Mouse (Mus musculus): ENCODE data around the gene Ccnt2. TPM values are rescaled to one million over a fixed set of nuclear protein-coding genes. Genes with fewer than 3 reads are reported as not detected.

Ccnt2 gene
- polyA plus RNA-seq, 1 experiment from 2014 or later = 24.7 TPM

DNA sequence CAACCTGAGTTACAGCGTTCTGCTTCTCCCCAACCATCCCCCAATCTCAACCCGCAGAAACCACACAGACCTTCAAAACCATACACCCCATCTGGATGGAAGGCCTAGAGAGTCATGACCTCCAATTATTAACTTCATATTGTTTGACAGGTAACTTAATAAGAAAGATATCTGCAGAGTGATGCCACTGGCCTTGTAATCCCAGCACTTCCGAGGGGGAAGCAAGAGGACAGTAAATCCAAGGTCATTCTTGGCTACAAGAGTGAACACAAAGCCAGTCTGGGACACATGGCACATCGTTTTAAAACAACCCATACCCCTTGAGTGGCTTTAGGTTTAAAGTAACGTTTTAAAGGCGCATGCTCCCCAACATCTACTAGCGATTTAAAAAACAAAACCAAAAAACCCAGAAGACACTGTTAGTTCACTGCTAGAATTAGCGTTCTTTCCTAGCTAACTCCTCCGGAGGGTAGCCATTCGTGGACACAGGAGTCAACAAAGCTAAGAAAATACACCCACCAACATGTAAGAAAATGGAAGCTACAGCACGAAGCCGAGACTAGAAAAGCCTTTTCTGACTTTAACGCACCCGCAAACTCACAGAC lies 664 bp upstream of the Ccnt2 start:
- TF ChIP-seq EP300 (optimal IDR thresholded peaks at IDR 0.05) = no peak
- no peak for TF ChIP-seq CTCF (IDR thresholded peaks at IDR 0.05; ENCODE audit: low read depth)
- no peaks in the 10 kb centered on the region for H3K9me3 ChIP-seq (ENCODE audit: control insufficient read depth, low read length)
- peak overlapping the region; percentile 90 for H3K4me3 ChIP-seq (ENCODE audit: low read depth, low read length)
- H3K4me2 ChIP-seq (replicated peaks; ENCODE audit: low read depth) = peak overlapping the region; percentile 51
- no peaks in the 10 kb centered on the region for H3K36me3 ChIP-seq (ENCODE audit: control insufficient read depth, insufficient read depth, low read length)
- H3K27ac ChIP-seq (replicated peaks) = peak overlapping the region; percentile 90
- no peaks in the 10 kb centered on the region for H3K27me3 ChIP-seq (ENCODE audit: control insufficient read depth, insufficient read depth, low read length)
- DNase-seq (ENCODE audit: low spot score) (no peak), ATAC-seq (ENCODE audit: low FRiP score, low TSS enrichment) (peak; percentile 22; the same call in 1 of the 2 replicates)
- H3K4me1 ChIP-seq (replicated peaks; ENCODE audit: control insufficient read depth, insufficient read depth) = 0 out of 2 replicates have a peak, but pooled peaks cover 2% of the 10 kb centered on the region
- 2% methylated on average over 14 of the region's 14 CpGs for WGBS
- peak overlapping the region; percentile 71 for H3K9ac ChIP-seq (ENCODE audit: low read length)

GRCm38 (mm10) chr1:127774501-127774880 lies 527 bp downstream of the Ccnt2 start:
- Histone ChIP-seq H3K9me3 (ENCODE audit: control insufficient read depth, low read length) (no peaks in the 10 kb centered on the region), H3K4me1 (replicated peaks; ENCODE audit: control insufficient read depth, insufficient read depth) (0 out of 2 replicates have a peak, but pooled peaks cover 2% of the 10 kb centered on the region), H3K9ac (ENCODE audit: low read length) (peak overlapping the region; percentile 94), H3K27me3 (ENCODE audit: control insufficient read depth, insufficient read depth, low read length) (no peaks in the 10 kb centered on the region), H3K4me2 (replicated peaks; ENCODE audit: low read depth) (peak overlapping the region; percentile 68), H3K4me3 (ENCODE audit: low read depth, low read length) (peak overlapping the region; percentile 90), H3K27ac (replicated peaks) (peak overlapping the region; percentile 98), H3K36me3 (ENCODE audit: control insufficient read depth, insufficient read depth, low read length) (no peaks in the 10 kb centered on the region)
- peak; percentile 37 for ATAC-seq (ENCODE audit: low FRiP score, low TSS enrichment)
- no peak for DNase-seq (ENCODE audit: low spot score)
- 1% methylated on average over 31 of the region's 31 CpGs for WGBS
- no peak for TF ChIP-seq EP300 (optimal IDR thresholded peaks at IDR 0.05)
- no peak for TF ChIP-seq CTCF (IDR thresholded peaks at IDR 0.05; ENCODE audit: low read depth)

DNA sequence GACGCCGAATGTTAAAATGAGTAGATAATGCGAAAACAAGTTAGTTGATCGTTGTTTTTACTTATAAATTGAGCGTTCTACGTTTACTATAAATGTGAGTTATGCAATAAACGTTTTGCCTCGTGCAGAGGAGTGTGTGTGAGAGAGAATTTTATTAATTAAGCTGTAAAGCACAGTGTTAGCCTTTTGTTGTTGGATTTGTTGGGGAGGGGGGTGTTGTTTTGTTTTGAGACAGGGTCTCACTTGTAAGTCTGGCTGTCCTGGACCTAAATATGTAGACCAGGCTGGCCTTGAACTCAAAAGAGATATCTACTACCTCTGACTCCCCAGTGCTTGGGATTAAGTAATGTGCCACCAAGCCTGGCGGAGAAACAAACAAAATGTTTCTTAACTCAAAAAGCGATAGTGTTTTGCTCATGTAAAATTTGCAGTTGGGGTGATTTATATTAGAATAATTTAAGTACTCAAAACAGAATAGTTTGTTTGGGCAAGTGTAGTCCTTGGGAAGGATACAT lies 1.3 kb downstream of the Ccnt2 start:
- no peak for TF ChIP-seq EP300 (optimal IDR thresholded peaks at IDR 0.05)
- TF ChIP-seq CTCF (IDR thresholded peaks at IDR 0.05; ENCODE audit: low read depth) = no peak
- WGBS = 7% methylated on average over 10 of the region's 10 CpGs
- no peak for DNase-seq (ENCODE audit: low spot score)

DNA sequence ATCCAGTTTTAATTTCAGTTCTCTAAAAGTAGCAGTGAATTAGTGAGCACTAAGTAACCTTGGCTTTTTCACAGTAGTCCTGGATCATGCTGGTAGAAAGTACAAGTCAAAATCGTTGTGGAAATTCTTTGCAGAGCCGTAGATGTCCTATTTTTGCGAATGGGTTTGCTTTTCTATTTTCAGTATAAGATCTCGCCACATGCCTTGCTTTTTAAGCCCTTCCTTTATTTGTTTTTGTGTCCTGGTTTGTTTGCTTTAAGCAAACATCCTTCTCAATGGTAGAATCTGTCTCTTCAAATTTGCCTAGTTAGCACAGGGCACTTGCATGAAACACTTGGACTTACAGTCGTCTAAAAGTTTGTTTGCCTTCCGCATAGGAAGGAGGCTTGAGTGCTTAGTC lies 2.3 kb downstream of the Ccnt2 start:
- 37% methylated on average over 6 of the region's 6 CpGs for WGBS
- ATAC-seq (ENCODE audit: low FRiP score, low TSS enrichment) (no peak), DNase-seq (ENCODE audit: low spot score) (no peak)
- H3K27ac ChIP-seq (replicated peaks) = no peak overlapping the region
- no peaks in the 10 kb centered on the region for H3K9me3 ChIP-seq (ENCODE audit: control insufficient read depth, low read length)
- TF ChIP-seq EP300 (optimal IDR thresholded peaks at IDR 0.05) (no peak), CTCF (IDR thresholded peaks at IDR 0.05; ENCODE audit: low read depth) (no peak)
- H3K4me2 ChIP-seq (replicated peaks; ENCODE audit: low read depth) = peak overlapping the region; percentile 35
- no peaks in the 10 kb centered on the region for H3K36me3 ChIP-seq (ENCODE audit: control insufficient read depth, insufficient read depth, low read length)
- H3K9ac ChIP-seq (ENCODE audit: low read length) = no peak overlapping the region
- 0 out of 2 replicates have a peak, but pooled peaks cover 2% of the 10 kb centered on the region for H3K4me1 ChIP-seq (replicated peaks; ENCODE audit: control insufficient read depth, insufficient read depth)
- no peaks in the 10 kb centered on the region for H3K27me3 ChIP-seq (ENCODE audit: control insufficient read depth, insufficient read depth, low read length)
- H3K4me3 ChIP-seq (ENCODE audit: low read depth, low read length) = peak overlapping the region; percentile 0; the same call in 1 of the 2 replicates

More for the DNA sequence above, 1.3 kb downstream of the Ccnt2 start:
- Histone ChIP-seq H3K4me3 (ENCODE audit: low read depth, low read length) (peak overlapping the region; percentile 90), H3K9me3 (ENCODE audit: control insufficient read depth, low read length) (no peaks in the 10 kb centered on the region), H3K27me3 (ENCODE audit: control insufficient read depth, insufficient read depth, low read length) (no peaks in the 10 kb centered on the region), H3K4me2 (replicated peaks; ENCODE audit: low read depth) (peak overlapping the region; percentile 68), H3K27ac (replicated peaks) (no peak overlapping the region), H3K9ac (ENCODE audit: low read length) (peak overlapping the region; percentile 94), H3K36me3 (ENCODE audit: control insufficient read depth, insufficient read depth, low read length) (no peaks in the 10 kb centered on the region), H3K4me1 (replicated peaks; ENCODE audit: control insufficient read depth, insufficient read depth) (0 out of 2 replicates have a peak, but pooled peaks cover 2% of the 10 kb centered on the region)
- no peak for ATAC-seq (ENCODE audit: low FRiP score, low TSS enrichment)

GRCm38 (mm10) chr1:127778611-127779010 lies 4.6 kb downstream of the Ccnt2 start:
- WGBS = 86% methylated on average over 3 of the region's 3 CpGs
- H3K4me3 ChIP-seq (ENCODE audit: low read depth, low read length) = no peak overlapping the region
- no peak overlapping the region for H3K9ac ChIP-seq (ENCODE audit: low read length)
- H3K27me3 ChIP-seq (ENCODE audit: control insufficient read depth, insufficient read depth, low read length) = no peaks in the 10 kb centered on the region
- no peaks in the 10 kb centered on the region for H3K36me3 ChIP-seq (ENCODE audit: control insufficient read depth, insufficient read depth, low read length)
- no peak overlapping the region for H3K4me2 ChIP-seq (replicated peaks; ENCODE audit: low read depth)
- no peaks in the 10 kb centered on the region for H3K9me3 ChIP-seq (ENCODE audit: control insufficient read depth, low read length)
- TF ChIP-seq CTCF (IDR thresholded peaks at IDR 0.05; ENCODE audit: low read depth) (no peak), EP300 (optimal IDR thresholded peaks at IDR 0.05) (no peak)
- ATAC-seq (ENCODE audit: low FRiP score, low TSS enrichment) = no peak
- 0 out of 2 replicates have a peak, but pooled peaks cover 2% of the 10 kb centered on the region for H3K4me1 ChIP-seq (replicated peaks; ENCODE audit: control insufficient read depth, insufficient read depth)
- H3K27ac ChIP-seq (replicated peaks) = no peak overlapping the region
- DNase-seq (ENCODE audit: low spot score) = no peak

DNA sequence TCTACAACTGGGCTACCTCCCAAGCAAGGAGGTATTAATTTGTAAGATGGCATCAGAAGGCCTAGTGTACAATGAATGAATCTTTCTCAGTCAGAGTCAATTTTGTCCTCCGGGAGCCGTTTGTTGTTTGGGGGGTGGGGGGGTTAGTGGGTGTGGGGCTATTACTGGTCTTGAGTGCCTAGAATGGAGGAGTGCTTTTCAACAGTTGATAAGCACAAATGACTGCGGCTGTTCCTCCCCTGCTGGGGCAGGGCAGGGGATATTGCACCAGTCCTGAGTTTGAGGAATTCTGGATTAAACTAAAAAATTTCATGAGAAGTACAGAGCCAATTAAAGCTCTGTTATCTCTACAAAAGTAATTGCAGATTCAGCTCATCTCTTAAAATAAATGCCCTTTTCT lies 6.2 kb downstream of the Ccnt2 start:
- ATAC-seq (ENCODE audit: low FRiP score, low TSS enrichment) (no peak), DNase-seq (ENCODE audit: low spot score) (no peak)
- Histone ChIP-seq H3K27me3 (ENCODE audit: control insufficient read depth, insufficient read depth, low read length) (no peaks in the 10 kb centered on the region), H3K4me2 (replicated peaks; ENCODE audit: low read depth) (no peak overlapping the region), H3K9ac (ENCODE audit: low read length) (no peak overlapping the region), H3K4me1 (replicated peaks; ENCODE audit: control insufficient read depth, insufficient read depth) (0 out of 2 replicates have a peak, but pooled peaks cover 2% of the 10 kb centered on the region), H3K9me3 (ENCODE audit: control insufficient read depth, low read length) (no peaks in the 10 kb centered on the region), H3K27ac (replicated peaks) (no peak overlapping the region), H3K4me3 (ENCODE audit: low read depth, low read length) (no peak overlapping the region), H3K36me3 (ENCODE audit: control insufficient read depth, insufficient read depth, low read length) (peaks cover 4% of the 10 kb centered on the region; the same call in 1 of the 2 replicates)
- no peak for TF ChIP-seq CTCF (IDR thresholded peaks at IDR 0.05; ENCODE audit: low read depth)
- no peak for TF ChIP-seq EP300 (optimal IDR thresholded peaks at IDR 0.05)
- 25% methylated on average over 3 of the region's 3 CpGs for WGBS
